Mouse (Mus musculus) testis, postnatal 10 days (tissue): Measurements from ENCODE around the gene Agap2.

Experiments
- DNase-seq: peaks from one replicate; pipeline ENCODE4 v3.0.0; 2021; ENCODE audit warnings: low spot score

The Agap2 gene

DNA sequence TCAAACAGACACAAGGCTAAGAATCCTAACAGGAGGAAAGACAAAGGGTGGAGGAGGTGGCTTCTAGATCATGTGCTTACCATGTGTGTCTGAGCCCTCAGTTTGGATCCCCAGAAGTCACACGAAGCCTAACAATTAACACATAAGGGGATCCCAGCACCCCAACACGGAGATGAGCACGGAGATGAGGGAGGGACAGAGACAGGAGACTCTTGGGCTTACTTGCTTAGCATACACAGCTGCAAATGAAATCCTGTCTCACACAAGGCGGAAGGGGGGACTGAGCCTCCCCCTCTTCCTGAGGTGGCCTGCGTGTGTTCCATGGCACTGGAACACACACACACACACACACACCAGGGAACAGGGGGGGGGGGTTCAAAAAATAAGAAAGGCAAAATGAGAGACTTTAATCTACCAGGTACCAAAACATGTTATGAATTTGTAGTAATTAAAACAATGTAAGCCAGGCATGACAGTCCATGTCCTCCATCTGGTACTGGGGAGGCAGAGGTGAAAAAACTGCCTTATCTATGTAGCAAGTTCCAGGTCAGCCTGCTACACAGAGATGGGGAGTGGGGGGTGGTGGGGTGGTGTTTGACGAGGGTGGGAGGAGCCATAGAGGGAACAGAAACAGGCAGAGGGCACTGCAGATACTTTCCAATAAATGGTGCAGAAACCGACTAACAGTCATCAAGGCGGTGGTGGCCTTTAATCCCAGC is 60.2 kb downstream of the Agap2 start:
- DNase-seq: no peak

DNA sequence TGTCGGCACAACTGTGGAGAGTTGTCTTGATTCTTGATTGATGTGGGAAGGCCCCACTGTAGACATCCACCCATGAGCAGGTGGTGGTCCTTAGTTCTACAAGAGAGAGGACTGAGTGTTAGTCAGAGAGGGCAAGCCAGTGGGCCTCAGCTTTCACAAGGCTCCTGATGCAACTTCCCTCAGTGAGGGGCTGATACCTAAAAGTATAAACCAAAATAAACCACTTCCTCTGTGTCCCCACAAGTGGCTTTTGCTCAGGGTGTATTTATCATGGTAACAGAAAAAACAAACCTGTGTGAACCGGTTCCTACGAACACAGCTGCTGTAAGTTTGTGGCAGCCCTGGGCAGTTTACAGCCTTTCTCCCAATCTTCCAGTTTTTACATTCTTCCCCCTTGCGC is 61.4 kb downstream of the Agap2 start:
- DNase-seq: no peak

DNA sequence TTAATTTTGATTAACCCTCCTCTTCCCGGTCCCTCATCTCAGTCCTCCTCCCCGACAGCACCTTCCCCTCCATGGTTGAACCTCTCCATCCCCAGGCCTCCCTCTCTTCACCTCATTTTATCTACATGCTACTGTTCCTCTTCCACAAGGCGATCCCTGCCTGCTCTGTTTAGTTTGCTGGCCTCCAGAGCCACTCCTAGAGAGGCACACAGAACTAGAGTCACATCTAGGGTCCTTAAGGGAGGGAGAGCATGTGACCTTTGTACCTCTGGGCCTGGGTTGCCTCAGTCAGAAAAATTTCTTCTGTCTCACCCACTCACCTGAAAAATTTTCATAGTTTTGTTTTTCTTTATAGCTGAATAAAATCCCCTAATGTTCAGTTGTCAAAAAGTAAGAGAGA is 62.8 kb downstream of the Agap2 start:
- no peak for DNase-seq

DNA sequence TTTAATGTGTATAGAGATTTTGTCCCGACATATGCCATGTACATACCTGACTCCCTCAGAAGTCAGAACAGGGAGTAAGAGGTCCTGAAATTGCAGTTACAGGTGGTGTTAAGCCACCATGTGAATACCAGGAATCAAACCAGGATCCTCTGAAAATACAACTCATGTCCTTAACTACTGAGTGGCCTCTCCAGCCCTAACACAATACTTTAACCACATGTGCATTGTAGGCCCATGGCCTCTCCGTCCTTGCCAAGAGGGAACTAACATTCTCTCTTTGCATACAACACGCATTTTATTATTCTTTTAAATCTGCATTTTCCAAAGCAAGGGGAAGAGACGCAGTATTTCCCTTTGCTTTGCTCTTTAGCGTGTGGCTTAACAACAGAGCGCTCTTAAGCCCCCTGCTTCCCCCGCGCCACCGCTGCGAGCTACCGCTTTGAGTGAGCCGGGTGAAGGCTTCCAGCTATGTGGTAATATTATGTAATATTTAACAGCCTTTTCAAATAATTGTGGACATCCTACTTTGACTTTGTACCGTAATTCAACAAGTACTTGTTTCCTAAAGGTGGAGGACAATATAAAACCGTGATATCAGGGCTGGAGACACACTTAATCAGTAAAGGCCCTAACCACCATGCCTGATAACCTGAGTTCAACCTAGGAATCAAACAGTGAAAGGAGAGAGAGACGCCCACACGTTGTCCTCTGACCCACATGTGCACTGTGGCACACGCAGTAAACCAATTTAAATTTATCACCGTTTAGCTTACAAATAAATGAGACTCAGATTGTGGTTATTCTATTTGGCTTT is 63.5 kb downstream of the Agap2 start:
- DNase-seq: no peak

DNA sequence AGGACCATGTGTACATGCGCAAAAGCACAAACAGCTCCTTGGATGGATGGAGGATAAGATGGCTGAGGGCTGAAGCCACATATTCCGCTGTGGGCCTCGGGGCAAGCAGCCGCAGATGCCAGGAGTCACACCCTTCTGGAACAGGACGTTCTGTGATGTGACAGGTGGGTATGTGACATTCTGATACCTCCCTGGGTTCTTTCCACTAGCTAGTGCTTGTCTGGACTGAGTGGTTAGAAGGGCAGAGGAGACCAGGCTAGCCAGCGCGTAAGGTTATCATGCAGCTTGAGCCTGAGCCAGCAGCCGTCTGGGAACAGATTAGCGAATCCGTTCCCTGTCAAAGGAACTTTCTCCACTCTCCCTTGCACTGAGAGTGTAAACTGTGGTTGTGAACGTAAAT is 65.9 kb downstream of the Agap2 start:
- no peak for DNase-seq

DNA sequence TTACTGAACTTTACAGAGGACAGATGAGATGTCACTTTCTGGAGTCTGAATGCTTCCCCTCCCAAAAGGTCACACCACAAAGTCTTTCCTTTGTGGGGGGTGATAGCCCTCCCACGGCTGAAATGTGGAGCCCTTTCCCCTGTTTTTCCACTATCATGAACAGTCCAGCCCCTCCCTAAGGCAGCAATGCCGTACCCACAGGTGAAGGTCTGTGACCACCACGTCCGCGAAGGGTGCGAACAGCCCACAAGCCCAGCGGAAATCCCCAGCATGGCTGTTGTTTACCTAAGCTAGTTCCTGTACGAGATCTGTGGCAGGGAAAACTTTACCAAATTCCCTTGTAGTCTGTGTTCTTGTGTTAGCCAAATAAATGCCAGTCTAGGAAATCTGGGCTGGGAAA is 66.4 kb downstream of the Agap2 start:
- DNase-seq: no peak
